Mouse (Mus musculus) ovary, adult 18-20 months (tissue): Measurements from ENCODE around the gene Olfr1416.

Source experiments
- DNase-seq: peaks from one replicate; pipeline ENCODE4 v3.0.0; 2022; ENCODE audit warnings: low spot score, mixed read lengths

Gene Olfr1416

GRCm38 (mm10) chr1:92432098-92432497, 52.8 kb downstream of the Olfr1416 start:
- DNase-seq, result no peak

GRCm38 (mm10) chr1:92431420-92431819, 53.5 kb downstream of the Olfr1416 start:
- no peak for DNase-seq

GRCm38 (mm10) chr1:92430991-92431390, 53.9 kb downstream of the Olfr1416 start:
- no peak for DNase-seq
